Mouse (Mus musculus): ENCODE data around the gene Pdia4.

GRCm38 (mm10) chr6:47841831-47842230 is 28.6 kb upstream of the Pdia4 start:
- TF ChIP-seq GABPA (IDR thresholded peaks at IDR 0.05; ENCODE audit: low read depth, low read length) (no peak), CTCF (IDR thresholded peaks at IDR 0.05 in 2 of 3, conservative IDR thresholded peaks at IDR 0.05 in 1 of 3; ENCODE audit: control insufficient read depth in 1 of 3, insufficient read depth in 1 of 3, low read depth in 2 of 3, low read length in 3 of 3, poor library complexity in 1 of 3, severe bottlenecking in 1 of 3) (no peak), GATA1 (IDR thresholded peaks at IDR 0.05; ENCODE audit: low read depth, low read length) (peak; percentile 33; the same call in 1 of the 2 replicates), EP300 (IDR thresholded peaks at IDR 0.05; ENCODE audit: low read depth in 1 of 2, low read length in 2 of 2) (peak in 1 of 2 experiments; percentile 75; a peak in 2 of 4 replicates), CHD1 (IDR thresholded peaks at IDR 0.05; ENCODE audit: low read depth, low read length) (no peak), MEF2A (IDR thresholded peaks at IDR 0.05; ENCODE audit: extremely low read depth, insufficient replicate concordance, low read depth, low read length, poor library complexity, severe bottlenecking) (no peak), ZC3H11A (IDR thresholded peaks at IDR 0.05; ENCODE audit: low read depth, low read length) (no peak)
